Mouse (Mus musculus) ES-E14 (cell line): ENCODE data around the gene Tbl1xr1.

Experiments used
- MAFK ChIP-seq: IDR thresholded peaks from 2 replicates; pipeline ENCODE4 v1.6.1; 2014; ENCODE audit warnings: mild to moderate bottlenecking, low read depth, low read length, inconsistent platforms; ENCODE audit not compliant: insufficient read depth
- ZNF384 ChIP-seq: IDR thresholded peaks from 2 replicates; pipeline ENCODE4 v1.6.1; 2012; ENCODE audit warnings: low read depth, low read length, inconsistent platforms

DNA sequence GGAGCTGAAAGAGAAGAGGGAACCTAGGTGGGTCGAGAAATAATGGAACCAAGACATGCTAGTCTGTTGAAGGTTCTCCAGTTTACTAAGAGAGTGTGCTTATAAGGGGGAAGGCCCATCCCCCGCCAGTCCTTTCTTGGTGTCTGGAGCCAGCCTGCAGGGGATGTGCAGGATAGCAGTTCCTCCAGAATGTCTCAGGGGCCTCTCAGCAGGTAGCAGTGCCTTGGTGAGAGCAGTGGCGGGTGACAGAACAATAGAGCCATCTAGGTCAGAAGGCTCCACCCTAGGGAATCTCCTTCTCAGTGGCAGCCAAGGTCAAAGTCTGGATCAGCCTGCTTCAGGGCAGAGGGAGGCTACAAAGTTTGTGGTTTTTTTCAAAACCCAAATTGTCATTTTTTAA is 45.3 kb downstream of the Tbl1xr1 start:
- TF ChIP-seq ZNF384 (0 out of 2 replicates have a peak, but pooled peaks have one; percentile 39), MAFK (no peak)
